In genomic region chr10:56893210-56893705, GRCm38 (mm10) we compare ENCODE assay signal across 10 mouse cellular contexts.
A peak's percentile ranks its signal among the peaks of the same experiment; 100 is the strongest.
DNase-seq lines count a peak whose midpoint lies in the region; ATAC-seq lines count a peak whose summit lies in the region.
"Had no signal": no experiment of that assay in that cellular context is flagged by ENCODE, and none has a peak within 500 bp of the region (broad histone marks: within the 10 kb centered on the region; RNA-seq: fewer than 3 reads in every experiment).

No protein-coding gene starts in this region.

- peak overlapping the region; percentile 73 for H3K27ac ChIP-seq in forebrain, embryonic 10.5 days
- H3K27ac ChIP-seq in midbrain, embryonic 12.5 days (replicated peaks), result peak overlapping the region; percentile 35; the same call in 1 of the 2 replicates
- H3K27ac ChIP-seq: heart, embryonic 15.5 days had no signal

- DNase-seq in cerebellum, adult 9-10 months, result peak; percentile 11
- no peak for DNase-seq in cerebellum, adult 8-10 months
- DNase-seq in forebrain, embryonic 10.5 days (ENCODE audit: extremely low spot score, low spot score), result no peak
- DNase-seq in hindlimb bud, embryonic 11.5 days (ENCODE audit: extremely low spot score, low read depth, low spot score), result peak; percentile 22
- DNase-seq in lung, postnatal 10 days, result no peak
- DNase-seq: thymus, adult 18-20 months had no signal

- H3K4me1 ChIP-seq in forebrain, embryonic 10.5 days, result peaks cover 15% of the 10 kb centered on the region
- H3K4me1 ChIP-seq in midbrain, embryonic 12.5 days, result peaks cover 12% of the 10 kb centered on the region; the same call in 1 of the 2 replicates
- H3K4me1 ChIP-seq: heart, embryonic 15.5 days had no signal

- no peak overlapping the region for H3K9ac ChIP-seq in midbrain, embryonic 12.5 days (replicated peaks)
- H3K9ac ChIP-seq: heart, embryonic 15.5 days had no signal

- no peaks in the 10 kb centered on the region for H3K9me3 ChIP-seq in forebrain, embryonic 10.5 days
- no peaks in the 10 kb centered on the region for H3K9me3 ChIP-seq in midbrain, embryonic 12.5 days
- H3K9me3 ChIP-seq: heart, embryonic 15.5 days had no signal

- H3K27me3 ChIP-seq in forebrain, embryonic 10.5 days (ENCODE audit: poor library complexity, severe bottlenecking), result no peaks in the 10 kb centered on the region
- H3K27me3 ChIP-seq in midbrain, embryonic 12.5 days, result no peaks in the 10 kb centered on the region
- H3K27me3 ChIP-seq: heart, embryonic 15.5 days had no signal

- H3K36me3 ChIP-seq in forebrain, embryonic 10.5 days (replicated peaks), result no peaks in the 10 kb centered on the region
- H3K36me3 ChIP-seq in midbrain, embryonic 12.5 days, result no peaks in the 10 kb centered on the region
- H3K36me3 ChIP-seq: heart, embryonic 15.5 days had no signal

- 7% methylated on average over 8 of the region's 8 CpGs for WGBS in forebrain, embryonic 10.5 days
- 7% methylated on average over 8 of the region's 8 CpGs for WGBS in midbrain, embryonic 12.5 days

- peak; percentile 80 for ATAC-seq in midbrain, embryonic 12.5 days (ENCODE audit: low FRiP score, low read depth)
- ATAC-seq in granulocyte monocyte progenitor cell, adult 5-6 weeks (replicated peaks; ENCODE audit: poor library complexity, severe bottlenecking), result no peak
- ATAC-seq in CD4-positive, CD25-positive, alpha-beta regulatory T cell, adult 4 months, result no peak

- H3K4me2 ChIP-seq in midbrain, embryonic 12.5 days (replicated peaks), result 0 out of 2 replicates have a peak overlapping the region, but pooled peaks have one; percentile 7
- H3K4me2 ChIP-seq: heart, embryonic 15.5 days had no signal

- peak overlapping the region; percentile 8 for H3K4me3 ChIP-seq in forebrain, embryonic 10.5 days
- no peak overlapping the region for H3K4me3 ChIP-seq in midbrain, embryonic 12.5 days
- H3K4me3 ChIP-seq: heart, embryonic 15.5 days had no signal

Comparison
In these comparisons a context has a peak if more than half of its experiments do, and no peak if none do; other contexts are left out.
1. DNase-seq: peak in cerebellum, adult 9-10 months (single experiment) and hindlimb bud, embryonic 11.5 days (single experiment); none in cerebellum, adult 8-10 months (single experiment), forebrain, embryonic 10.5 days (single experiment) and lung, postnatal 10 days (single experiment).